Mouse (Mus musculus): ENCODE results near the gene Azin2. TPM values are rescaled to one million over a fixed set of nuclear protein-coding genes. Genes with fewer than 3 reads are reported as not detected.
A peak's percentile ranks its signal among the peaks of the same experiment; 100 is the strongest.

Gene Azin2
- polyA plus RNA-seq, 1 experiment from 2014 or later: 4.7 TPM

- no peak for DNase-seq (ENCODE audit: low spot score)
- H3K27ac ChIP-seq: no peak overlapping the region
- H3K27me3 ChIP-seq (ENCODE audit: insufficient read depth, poor library complexity, severe bottlenecking): peaks cover 39% of the 10 kb centered on the region
- H3K9me3 ChIP-seq: no peaks in the 10 kb centered on the region
- H3K36me3 ChIP-seq: peaks cover 12% of the 10 kb centered on the region; the same call in 1 of the 2 replicates
- H3K4me3 ChIP-seq: no peak overlapping the region
- H3K4me1 ChIP-seq: peaks cover 29% of the 10 kb centered on the region
- WGBS: 83% methylated on average over 10 of the region's 10 CpGs
Measured at GRCm38 (mm10) chr4:128887026-128887425, 75.2 kb downstream of the Azin2 start.

- H3K36me3 ChIP-seq: peaks cover 12% of the 10 kb centered on the region; the same call in 1 of the 2 replicates
- 57% methylated on average over 5 of the region's 5 CpGs for WGBS
- H3K4me3 ChIP-seq: no peak overlapping the region
- H3K27me3 ChIP-seq (ENCODE audit: insufficient read depth, poor library complexity, severe bottlenecking): peaks cover 42% of the 10 kb centered on the region
- no peaks in the 10 kb centered on the region for H3K9me3 ChIP-seq
- H3K4me1 ChIP-seq: peaks cover 29% of the 10 kb centered on the region
- no peak for DNase-seq (ENCODE audit: low spot score)
- no peak overlapping the region for H3K27ac ChIP-seq
Measured at GRCm38 (mm10) chr4:128886571-128886970, 75.7 kb downstream of the Azin2 start.

GRCm38 (mm10) chr4:128885540-128885939, 76.7 kb downstream of the Azin2 start:
- peaks cover 29% of the 10 kb centered on the region for H3K4me1 ChIP-seq
- H3K4me3 ChIP-seq: no peak overlapping the region
- no peaks in the 10 kb centered on the region for H3K9me3 ChIP-seq
- 93% methylated on average over 8 of the region's 8 CpGs for WGBS
- H3K36me3 ChIP-seq: peaks cover 12% of the 10 kb centered on the region; the same call in 1 of the 2 replicates
- no peak for DNase-seq (ENCODE audit: low spot score)
- H3K27me3 ChIP-seq (ENCODE audit: insufficient read depth, poor library complexity, severe bottlenecking): peaks cover 42% of the 10 kb centered on the region
- no peak overlapping the region for H3K27ac ChIP-seq

- Histone ChIP-seq H3K27me3 (ENCODE audit: insufficient read depth, poor library complexity, severe bottlenecking) (peaks cover 39% of the 10 kb centered on the region), H3K27ac (0 out of 2 replicates have a peak overlapping the region, but pooled peaks have one; percentile 87), H3K4me3 (peak overlapping the region; percentile 89), H3K36me3 (peaks cover 12% of the 10 kb centered on the region; the same call in 1 of the 2 replicates), H3K4me1 (peaks cover 29% of the 10 kb centered on the region), H3K9me3 (no peaks in the 10 kb centered on the region)
- WGBS: 54% methylated on average over 5 of the region's 5 CpGs
- no peak for DNase-seq (ENCODE audit: low spot score)
Measured at GRCm38 (mm10) chr4:128884711-128885095, 77.5 kb downstream of the Azin2 start.

- Histone ChIP-seq H3K9me3 (no peaks in the 10 kb centered on the region), H3K4me1 (peaks cover 35% of the 10 kb centered on the region), H3K27ac (peak overlapping the region; percentile 87), H3K4me3 (peak overlapping the region; percentile 89), H3K27me3 (ENCODE audit: insufficient read depth, poor library complexity, severe bottlenecking) (peaks cover 44% of the 10 kb centered on the region), H3K36me3 (peaks cover 12% of the 10 kb centered on the region; the same call in 1 of the 2 replicates)
- DNase-seq (ENCODE audit: low spot score): peak; percentile 79
- WGBS: under 1% methylated on average over 94 of the region's 94 CpGs
Measured at GRCm38 (mm10) chr4:128883801-128884710, 78.2 kb downstream of the Azin2 start.

DNA sequence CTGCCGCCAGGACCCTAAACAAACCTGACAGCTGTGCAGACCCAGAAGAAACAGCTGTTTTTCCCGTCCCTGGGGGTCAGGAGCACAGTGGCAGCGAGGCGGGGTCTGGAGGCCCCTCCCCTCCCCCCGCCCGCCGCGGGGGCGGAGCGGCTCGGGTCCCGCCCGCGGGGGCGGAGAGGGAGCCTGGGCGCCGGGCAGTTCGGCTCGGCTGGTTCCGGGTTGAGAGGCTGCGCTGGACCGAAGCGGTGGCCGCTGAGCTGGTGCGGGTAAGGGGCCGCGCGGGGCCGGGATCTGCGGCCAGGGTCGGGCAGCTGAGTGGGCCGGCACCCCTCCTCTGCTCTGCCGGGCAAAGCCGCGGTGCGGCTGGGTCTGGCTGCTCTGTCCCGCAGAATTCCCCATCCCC, 78.9 kb downstream of the Azin2 start, which contains the start of gene Trim62:
Trim62 (plus strand) TSS at position 202 of the 403 bp plus-strand sequence.
- WGBS: under 1% methylated on average over 37 of the region's 37 CpGs
- H3K4me3 ChIP-seq: peak within 1 kb of the TSS; percentile 89
- H3K36me3 ChIP-seq: peaks cover 12% of the 10 kb centered on the region; the same call in 1 of the 2 replicates
- H3K27me3 ChIP-seq (ENCODE audit: insufficient read depth, poor library complexity, severe bottlenecking): peaks cover 47% of the 10 kb centered on the region
- no peaks in the 10 kb centered on the region for H3K9me3 ChIP-seq
- peaks cover 36% of the 10 kb centered on the region for H3K4me1 ChIP-seq
- H3K27ac ChIP-seq: peak within 1 kb of the TSS; percentile 87
- peak; percentile 83 for DNase-seq (ENCODE audit: low spot score)

Other genes with a start within 250 kb of the Azin2 start
- gene A3galt2, start 207.1 kb downstream of the Azin2 start, polyA plus RNA-seq (2016; fragmentation: Nextera tagmentation; extraction: Ambion mirVana): 0.04 and 0.10 TPM in 2 replicates
- 20.7 and 35.9 TPM in 2 replicates for gene Zfp362, start 156.4 kb downstream of the Azin2 start, polyA plus RNA-seq (2016; fragmentation: Nextera tagmentation; extraction: Ambion mirVana)
- 4.1 and 6.5 TPM in 2 replicates for gene Trim62, start 78.9 kb downstream of the Azin2 start, polyA plus RNA-seq (2016; fragmentation: Nextera tagmentation; extraction: Ambion mirVana)
- gene Ak2, start 29.5 kb upstream of the Azin2 start, polyA plus RNA-seq (2016; fragmentation: Nextera tagmentation; extraction: Ambion mirVana): 189 and 215 TPM in 2 replicates
- 5.3 and 6.8 TPM in 2 replicates for gene Rnf19b, start 95.8 kb upstream of the Azin2 start, polyA plus RNA-seq (2016; fragmentation: Nextera tagmentation; extraction: Ambion mirVana)
- gene Tmem54, start 143.1 kb upstream of the Azin2 start, polyA plus RNA-seq (2016; fragmentation: Nextera tagmentation; extraction: Ambion mirVana): 1.1 and 5.6 TPM in 2 replicates
- 1.4 TPM in 1 of 2 replicates, not detected in the other for gene Hpca, start 159.6 kb upstream of the Azin2 start, polyA plus RNA-seq (2016; fragmentation: Nextera tagmentation; extraction: Ambion mirVana)
- gene Fndc5, start 174.6 kb upstream of the Azin2 start, polyA plus RNA-seq (2016; fragmentation: Nextera tagmentation; extraction: Ambion mirVana): 3.3 and 3.9 TPM in 2 replicates
- 19.9 and 20.1 TPM in 2 replicates for gene S100pbp, start 227.3 kb upstream of the Azin2 start, polyA plus RNA-seq (2016; fragmentation: Nextera tagmentation; extraction: Ambion mirVana)
- 75.8 and 84.8 TPM in 2 replicates for gene Yars, start 227.3 kb upstream of the Azin2 start, polyA plus RNA-seq (2016; fragmentation: Nextera tagmentation; extraction: Ambion mirVana)

Measured in heart, embryonic 10.5 days (tissue).